Mouse (Mus musculus) A20 (cell line): ENCODE measurements around the gene Spata2l.
"Not testable (repeated sequence)": the region's sequence is repeated elsewhere in the genome, so short reads cannot be mapped to it uniquely, and the experiment has no call there.

Experiments used
- DNase-seq: peaks from one replicate; pipeline ENCODE4 v3.0.0-alpha.2; 2011; ENCODE audit warnings: low read depth, low spot score

The Spata2l gene

DNA sequence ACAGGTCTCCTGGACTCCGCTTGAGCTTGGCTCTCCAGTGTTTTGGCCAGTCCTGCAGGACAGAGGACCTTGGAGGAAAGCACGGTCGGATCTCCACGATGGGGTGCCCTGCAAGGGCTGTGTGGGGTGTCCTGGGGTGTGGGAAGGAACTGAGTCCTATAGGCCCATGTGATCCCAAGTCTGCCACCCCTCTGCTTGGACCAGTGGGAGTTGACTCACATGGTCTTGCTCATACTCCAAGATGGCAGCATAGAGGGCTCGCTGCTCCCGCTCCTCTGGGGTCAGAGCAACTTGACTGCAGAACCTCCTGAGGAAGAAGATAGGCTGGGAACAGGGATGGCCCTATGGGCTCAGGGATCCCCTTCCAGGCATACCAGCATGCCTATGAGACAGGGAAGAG is 11.7 kb upstream of the Spata2l start:
- no peak for DNase-seq

DNA sequence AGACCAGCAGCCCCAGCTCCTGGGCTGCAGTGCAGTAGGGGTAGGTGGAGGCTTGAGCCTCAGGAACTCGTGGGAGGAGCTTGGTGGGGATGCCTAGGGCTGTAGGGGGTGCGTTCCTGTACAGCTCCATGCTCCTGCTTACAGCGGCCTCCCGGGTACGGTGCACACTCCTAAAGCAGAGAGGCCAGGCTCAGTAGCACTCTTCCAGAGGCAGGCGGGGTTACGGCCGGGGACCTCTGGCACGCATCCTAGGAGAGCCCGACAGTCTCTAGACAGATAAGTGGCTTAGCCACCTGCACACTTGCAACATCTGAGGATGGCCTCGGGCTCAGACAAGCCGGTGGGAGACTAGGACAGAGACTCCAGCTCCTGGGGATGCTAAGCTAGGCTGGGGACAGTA is 9.5 kb upstream of the Spata2l start:
- no peak for DNase-seq

DNA sequence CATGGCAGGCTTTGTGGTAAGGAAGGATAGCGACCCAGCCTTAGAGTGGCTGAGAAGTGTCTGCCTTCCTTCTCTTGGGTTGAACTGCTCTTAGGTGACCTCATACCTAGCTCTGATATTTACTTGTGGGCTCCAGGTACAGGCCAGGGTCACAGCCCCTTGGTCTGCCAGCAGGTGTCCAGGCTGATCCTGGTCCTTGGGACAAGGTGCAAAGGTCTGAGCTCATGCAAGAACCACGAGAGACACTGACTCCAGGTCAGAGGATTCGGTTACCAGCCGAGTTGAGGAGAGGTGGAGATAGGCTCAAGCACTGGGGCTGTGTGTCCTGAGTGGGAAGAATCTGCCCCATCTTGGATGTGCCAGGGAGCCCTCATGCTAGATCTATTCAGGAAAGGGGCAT is 8.3 kb upstream of the Spata2l start:
- no peak for DNase-seq

DNA sequence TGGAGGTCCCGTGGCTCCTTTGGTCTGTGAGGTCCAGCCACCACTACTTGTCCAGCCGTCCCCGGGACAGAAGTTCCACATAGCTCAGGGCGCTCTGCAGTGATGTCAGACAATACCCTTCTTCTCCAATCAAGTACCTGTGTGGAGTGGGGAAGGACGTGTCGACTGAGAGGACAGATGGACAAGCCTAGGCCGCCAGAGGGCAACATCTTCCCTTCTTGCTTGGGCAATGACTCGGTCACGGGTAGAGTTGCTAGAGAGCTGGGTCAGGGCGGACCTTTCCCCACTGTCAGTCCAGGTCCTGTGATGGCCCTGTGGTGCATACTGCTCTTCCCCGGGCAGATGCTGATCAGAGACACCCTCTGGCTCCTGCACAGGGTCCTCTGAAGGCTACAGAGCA is 7.0 kb upstream of the Spata2l start:
- no peak for DNase-seq

DNA sequence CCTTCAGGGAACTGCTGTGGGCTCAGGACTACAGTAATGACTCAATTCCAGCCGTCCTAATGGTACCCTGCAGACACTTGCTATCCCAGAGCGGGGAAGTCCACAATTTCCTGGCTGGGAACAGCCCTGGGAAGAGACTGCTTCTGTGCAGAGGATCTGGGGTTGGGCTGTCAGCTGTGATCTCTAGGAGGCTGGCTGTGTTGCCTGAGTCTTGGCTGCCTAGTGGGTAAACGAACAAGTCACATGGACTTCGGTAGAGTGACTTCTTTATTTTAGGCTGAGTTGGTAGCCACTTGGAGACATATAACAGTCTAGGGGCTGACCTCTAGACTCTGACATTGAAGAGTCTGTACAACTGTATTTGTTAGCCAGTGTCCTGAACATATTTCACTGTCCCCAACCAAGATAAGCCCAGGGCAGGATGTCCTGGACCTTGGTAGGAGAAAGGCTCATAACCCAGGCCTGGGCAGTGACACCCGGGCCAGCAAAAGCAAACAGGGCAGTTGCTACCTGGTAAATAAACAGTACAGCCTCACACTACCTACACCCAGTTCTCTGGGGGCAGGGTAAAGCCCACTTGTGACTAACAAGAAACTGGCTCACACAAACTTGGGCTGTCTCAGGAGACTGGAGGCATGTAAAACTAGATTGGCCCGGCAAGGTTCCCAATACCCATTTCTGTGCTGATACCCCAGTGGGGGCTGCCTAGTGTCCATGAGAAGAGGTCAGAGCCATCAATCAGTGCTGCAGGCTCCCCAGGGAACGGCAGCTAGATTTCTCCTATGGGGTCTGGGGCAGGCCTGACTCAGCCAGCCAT is 6.3 kb upstream of the Spata2l start:
- no peak for DNase-seq

DNA sequence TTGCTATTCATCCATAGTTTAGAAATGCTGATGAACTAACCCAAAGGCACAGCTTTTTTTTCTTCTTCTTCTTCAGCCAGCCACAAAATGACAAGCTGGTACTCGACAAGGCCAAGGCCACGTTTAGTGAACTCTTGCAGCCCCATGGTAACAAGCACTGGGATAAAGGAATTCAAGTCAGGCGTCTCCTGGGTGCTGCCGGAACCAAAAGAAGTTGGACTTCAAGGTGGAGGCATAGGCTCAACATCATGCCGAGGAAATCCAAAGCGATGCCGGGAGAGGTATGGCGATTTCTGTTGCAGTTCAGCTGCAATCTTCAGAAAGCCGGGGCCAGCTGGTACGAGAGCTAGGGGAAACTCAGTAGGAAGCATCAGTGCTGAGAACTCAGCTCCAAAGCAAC is 3.4 kb upstream of the Spata2l start:
- no peak for DNase-seq

DNA sequence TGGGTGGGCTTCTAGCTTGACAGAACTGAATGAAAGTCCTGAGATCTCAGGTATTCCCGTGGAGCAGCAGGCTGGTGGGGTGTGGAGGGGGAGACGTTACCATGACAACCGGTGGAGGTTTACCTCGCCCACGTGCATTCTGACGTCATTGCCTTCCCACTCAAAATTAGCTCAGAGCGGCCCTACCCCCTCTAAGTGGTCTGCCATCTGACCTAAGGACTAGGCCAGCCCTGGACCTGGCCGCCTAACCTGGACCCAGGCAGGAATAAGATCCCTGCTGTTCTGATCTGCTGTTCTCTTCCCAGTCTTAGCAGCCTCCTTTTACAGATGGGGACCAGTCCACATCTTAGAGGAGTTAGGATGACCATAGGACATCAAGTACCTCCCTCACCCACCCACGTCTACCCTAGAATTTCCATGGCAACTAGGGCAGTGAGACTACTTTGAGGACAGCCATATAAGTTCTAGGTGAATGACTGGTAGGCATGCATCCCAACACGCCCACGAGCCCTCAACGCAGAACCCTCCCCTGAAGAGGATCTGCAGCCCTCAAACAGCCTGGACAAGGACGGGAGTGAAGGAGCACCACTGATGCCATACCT is 1.0 kb downstream of the Spata2l start:
- no peak for DNase-seq

DNA sequence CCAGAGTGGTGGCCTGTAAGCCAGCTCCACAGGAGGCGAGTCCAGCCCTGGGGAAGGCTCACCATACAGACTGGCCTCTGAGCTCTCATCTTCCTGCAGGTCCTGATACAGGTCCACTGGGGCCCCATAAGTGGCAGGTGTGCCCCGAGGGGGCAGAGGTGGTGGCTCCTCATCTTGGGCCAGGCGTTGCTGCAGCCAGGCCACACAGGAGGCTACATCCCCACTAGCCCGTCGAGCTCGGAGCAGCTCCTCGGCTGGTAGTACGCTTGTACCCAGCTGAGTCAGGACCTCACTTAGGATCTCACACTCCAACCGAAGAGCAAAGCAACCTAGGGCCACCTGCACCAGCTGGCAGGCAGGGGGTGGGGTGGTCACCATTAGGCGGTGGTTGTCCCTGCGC is 2.3 kb downstream of the Spata2l start:
- no peak for DNase-seq

DNA sequence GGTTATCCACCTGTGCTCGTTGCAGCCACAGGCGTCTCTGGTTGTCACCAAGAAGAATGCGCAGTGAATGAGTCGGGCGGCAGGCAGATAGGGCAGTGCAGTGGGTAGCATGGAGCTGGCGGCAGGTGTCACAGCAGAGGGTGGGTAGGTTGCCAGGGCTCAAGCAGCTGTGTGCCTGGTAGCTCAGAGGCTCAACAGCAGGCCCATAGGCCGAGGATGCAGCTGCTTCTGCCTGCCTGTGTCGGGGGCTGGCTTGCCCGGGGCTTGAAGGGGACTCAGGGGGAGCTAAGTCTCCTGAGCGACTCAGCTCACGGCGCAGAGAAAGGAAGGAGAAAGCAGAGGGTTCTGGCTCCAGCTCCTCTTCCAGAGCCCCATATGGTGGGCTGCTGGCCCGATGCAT is 2.7 kb downstream of the Spata2l start:
- no peak for DNase-seq

DNA sequence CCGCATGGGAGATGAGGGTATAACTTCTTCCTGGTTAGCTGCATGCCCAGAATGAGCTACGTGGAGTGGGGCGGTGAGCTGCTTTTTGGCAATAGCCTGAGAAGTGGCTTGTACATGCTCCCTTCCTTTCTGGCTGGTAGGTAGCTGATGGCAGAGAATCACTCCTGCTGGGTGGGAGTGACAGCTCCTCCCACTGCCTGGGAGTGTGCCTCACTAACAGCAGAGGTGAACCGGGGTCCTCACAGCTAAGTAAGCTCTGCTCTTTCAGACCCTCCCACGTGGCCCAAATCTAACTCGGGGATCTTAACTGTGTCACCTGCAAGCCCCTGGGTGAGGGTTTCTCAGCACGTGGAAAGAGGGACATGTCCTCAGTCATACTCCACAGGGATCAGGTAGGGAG is 3.5 kb downstream of the Spata2l start:
- no peak for DNase-seq

DNA sequence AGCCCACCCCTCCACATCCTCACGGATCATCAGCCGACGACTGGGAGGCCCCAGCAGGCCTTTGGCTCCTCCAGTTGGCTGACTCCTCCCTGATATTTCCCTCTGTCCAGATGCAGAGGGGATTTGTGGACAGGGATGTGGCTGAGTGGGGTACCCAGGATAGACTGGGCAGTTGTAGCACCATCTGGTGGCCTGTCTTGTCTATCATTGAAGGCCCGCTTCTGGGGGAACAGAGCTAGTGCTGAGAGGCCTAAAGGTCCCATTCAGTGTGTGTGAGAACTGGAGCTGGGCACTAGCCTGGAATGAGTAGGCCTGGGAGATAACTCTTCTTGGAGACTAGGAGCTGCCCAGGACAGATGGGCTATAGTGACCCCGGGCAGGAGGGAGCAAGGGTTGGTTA is 4.3 kb downstream of the Spata2l start:
- no peak for DNase-seq

DNA sequence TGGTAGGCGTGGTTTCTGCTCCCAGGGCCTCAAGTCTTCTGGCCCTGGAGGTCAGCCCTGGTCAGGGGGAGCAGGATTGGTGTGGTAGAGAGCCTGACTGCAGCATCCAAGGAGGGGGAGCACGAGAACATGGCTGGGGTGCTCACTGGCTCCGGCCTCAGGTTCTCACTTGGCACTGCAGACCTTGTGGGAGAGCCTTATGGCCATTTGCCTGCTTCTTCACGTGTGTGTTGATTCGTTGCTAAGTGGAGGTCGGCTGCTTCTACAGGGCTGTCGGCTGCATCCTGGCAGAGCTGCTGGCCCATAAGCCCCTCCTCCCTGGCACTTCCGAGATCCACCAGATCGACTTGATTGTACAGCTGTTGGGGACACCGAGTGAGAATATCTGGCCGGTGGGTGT is 5.7 kb downstream of the Spata2l start:
- not testable (repeated sequence) for DNase-seq

DNA sequence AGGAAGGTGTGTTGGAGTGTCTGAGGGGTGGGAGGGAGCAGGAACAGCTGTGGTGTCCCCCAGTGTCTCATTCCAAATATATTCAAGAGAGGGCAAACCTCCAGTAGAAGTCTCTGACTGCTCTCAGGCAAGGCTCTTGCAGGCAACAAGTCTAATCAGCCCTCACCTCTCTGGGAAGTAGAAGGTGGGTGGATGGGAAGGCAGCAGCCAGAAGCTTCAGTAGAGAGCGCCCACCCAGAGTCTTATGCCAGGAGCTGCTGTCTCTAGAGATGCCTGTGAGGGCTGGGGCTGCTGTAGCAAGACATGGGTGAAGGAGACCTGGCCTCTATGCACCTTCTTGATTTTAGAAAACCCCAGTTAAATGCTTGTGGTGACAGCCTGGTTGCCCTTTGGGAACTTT is 7.6 kb downstream of the Spata2l start:
- DNase-seq: no peak

DNA sequence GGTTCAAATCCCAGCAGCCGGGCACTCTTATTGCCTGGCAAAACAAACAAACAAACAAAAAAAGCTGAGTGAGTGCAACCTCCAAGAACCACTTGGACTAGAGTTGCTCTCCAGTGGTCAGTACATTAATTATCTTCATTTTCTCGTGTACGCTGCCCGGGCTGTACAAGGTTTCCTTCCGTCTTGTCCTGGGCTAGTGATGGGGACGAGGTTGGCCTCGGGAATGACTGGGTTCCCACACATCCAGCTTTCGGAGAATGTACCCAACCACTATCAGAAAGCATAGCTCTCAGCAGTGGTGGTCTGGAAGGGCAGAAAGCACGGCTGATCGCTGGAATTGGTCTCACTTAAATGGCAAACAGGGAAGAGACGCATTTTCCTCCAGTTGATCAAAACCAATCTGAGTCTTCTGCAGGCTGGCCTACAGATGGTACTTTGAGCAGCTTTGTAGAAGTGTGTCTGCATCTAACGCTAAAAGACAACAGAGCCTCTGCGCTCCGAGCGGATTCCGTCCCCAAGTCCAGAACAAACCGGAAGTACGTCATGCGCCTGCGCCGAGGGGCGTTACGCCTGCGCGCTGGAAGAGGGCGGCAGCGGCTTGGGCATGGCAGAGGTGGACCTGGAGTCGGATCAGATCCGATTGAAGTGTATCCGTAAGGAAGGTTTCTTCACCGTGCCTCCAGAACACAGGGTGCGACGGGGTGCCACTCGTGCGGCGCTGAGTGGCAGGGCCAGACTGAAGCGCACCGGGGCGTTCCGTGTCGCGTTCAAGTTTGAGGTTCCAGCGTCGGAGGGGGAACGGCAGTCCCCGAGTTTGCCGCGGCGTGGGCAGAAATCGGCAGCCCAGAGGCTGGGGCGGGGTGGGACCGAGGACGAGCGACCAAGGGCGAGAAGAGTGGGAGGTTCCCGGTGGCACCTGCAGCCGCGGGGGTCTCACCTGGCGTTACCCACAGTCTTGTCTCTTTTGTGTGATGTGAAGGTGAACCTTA is 11.5 kb downstream of the Spata2l start, which contains the start of gene Cdk10:
TSS of gene Cdk10 (plus strand) at position 565 of the 989 bp plus-strand sequence.
- DNase-seq: peak; percentile 93

DNA sequence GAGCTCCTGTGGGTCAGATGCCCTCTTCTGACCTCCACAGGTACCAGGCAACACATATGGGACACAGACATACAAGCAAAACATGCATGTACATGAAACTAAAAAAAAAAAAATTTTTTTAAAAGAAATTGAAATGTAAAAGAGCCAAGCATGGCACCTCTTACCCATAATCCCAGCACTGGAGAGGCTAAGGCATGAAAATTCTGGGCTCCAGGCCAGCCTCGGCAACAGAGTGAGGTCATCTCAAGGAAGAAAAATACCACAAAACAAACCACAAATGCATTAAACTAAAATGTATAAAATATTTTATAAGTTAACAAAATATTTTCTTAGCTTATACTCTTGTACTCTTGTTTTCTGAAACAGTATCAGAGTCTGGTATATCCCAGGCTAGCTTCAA is 15.1 kb downstream of the Spata2l start:
- DNase-seq: no peak

DNA sequence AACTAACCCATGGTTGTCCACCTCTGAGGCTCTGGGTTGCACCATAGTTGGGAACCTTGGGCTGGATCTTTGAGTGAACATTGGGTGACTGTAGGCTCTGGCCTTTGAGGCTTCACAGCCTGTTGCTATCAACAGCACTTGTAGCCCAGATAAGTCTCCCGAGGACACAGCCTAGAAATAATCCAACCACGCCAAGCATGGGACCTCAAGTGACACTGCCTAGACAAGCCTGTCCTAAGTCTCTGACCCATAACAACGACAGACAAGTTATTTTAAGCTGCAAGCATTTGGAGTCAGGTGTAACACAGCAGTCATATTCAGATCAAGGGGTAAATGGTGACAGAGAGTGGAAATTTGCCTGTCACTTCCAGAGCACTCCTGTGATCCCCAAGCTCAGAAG is 20.6 kb downstream of the Spata2l start:
- no peak for DNase-seq

DNA sequence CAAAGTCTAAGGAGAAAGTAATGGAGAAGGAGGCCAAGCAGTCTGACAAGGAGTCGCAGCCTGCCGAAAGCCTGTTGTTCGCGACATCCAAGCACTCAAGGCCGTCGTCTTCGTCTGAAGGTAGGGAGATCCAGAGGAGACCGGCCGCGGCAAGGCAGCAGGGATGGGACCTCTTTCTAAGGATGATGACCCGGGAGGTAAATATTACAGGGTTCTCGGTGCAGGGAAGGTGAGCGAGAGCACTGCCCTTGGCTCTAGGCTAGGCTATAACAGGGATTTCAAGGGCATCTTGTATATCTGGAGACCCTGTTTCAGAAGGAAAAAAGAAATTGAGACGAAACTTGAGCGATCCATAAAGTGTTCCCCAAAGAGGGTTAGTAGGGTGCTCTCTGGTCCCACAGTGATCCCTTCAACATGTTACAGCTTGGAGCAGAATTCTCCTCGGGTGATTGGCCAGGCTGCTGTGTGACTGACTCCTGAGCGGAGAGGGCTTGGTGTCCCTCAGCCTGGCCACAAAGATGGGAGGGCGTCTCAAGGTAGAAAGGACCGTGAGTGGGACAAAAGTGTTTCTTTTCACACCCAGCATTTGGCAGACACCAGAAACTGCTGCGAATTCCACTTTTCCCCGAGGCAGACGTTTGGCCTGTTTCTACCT is 22.8 kb downstream of the Spata2l start:
- DNase-seq: no peak

DNA sequence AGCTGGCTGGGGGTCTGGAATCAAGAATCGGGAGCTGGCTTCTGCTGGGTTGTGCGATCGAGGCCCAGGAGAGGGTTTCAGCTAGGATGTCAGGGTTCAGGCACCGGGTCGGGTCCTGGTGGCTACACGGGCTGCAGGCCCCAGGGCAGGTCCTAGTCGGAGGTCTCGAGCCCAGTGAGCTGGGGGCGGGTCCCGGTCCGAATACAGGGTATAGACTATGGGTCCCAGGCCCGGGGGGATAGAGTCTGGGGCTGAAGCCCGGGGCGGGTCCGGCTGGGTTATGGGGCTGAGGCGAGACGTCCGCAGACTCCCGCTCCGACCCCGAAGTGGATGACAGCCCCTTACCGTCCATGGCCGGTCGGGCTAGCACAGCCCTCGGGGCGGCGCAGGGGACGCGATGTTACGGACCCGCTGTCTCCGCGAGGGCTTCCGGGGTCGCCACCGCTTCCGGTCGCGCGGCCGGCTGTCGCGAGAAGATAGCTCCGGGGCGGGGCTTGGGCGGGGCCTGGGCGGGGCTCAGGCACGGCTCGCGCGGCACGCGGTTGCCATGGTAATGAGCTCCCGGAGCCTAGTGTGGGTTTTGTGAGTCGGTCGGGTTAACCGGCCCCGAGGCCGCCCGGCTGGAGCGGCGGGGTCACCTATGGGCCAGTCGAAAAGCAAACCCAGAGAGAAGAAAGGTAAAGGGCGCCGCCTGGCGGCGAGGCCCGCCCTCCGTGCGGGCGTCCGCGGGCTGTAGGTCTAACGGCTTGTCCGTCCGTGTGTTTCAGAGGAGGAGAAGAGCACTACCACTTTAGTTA is 23.5 kb downstream of the Spata2l start, which contains the start of the genes Chmp1a and Spata33:
TSS of gene Chmp1a (minus strand) at position 443 of the 797 bp plus-strand sequence.
TSS of gene Spata33 (plus strand) at position 512 of the 797 bp plus-strand sequence.
- DNase-seq: peak; percentile 94

DNA sequence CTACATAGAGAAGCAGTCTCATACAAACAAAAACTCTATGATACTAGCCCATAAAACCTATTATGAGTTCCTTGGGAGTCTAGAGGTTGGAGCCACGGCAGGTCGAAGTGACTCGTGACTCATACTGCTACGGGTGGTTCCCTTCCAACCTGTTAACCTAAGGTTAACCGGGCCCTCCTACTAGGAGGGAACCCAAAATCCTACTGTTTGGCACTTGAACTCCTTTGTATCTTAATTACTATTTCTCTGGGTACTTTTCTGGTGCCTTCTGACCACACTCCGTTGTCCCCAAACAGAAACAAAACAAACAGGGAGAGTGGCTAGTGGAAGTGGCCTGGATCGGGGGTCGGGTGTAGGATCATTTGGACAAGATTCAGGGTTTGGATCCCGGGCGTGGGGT is 24.2 kb downstream of the Spata2l start:
- peak; percentile 40 for DNase-seq

DNA sequence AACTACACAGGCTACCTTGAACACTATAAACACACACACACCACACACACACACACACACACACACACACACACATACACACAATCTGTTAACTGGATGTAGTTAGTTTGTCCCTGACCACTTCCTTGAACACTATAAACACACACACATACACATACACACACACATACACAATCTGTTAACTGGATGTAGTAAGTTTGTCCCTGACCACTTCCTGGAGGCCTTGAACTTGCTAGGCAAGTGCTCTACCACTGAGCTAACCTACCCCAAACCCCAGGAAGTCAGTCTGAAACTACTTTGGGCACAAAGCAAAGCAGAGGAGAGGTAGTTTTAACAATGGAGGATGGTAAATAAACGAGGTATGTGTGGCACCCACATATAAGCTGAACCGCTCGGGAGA is 32.5 kb downstream of the Spata2l start:
- DNase-seq: no peak

DNA sequence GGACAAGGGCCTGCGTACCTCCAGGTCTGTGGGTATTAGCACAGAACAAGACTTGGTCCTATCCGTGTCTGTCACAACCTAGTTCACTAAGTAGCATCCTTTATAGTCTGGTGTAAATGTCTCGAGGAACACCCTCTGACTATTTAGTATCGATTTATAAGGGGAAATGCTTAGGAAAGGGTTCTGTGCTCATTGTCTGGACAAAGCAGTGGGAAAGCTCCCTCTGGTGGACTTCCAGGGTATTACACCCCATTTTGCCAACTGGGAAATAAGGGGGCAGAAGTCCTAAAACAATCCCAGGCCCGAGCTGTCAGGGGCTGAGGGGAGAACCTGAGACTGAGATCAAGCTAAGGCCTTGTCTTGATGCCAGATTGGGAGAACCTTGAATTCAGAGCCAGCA is 33.7 kb downstream of the Spata2l start:
- peak; percentile 63 for DNase-seq
